Mouse (Mus musculus): ENCODE results near the gene Slc26a8. TPM values are rescaled to one million over a fixed set of nuclear protein-coding genes. Genes with fewer than 3 reads are reported as not detected.

Gene Slc26a8
- polyA plus RNA-seq, 1 experiment from 2014 or later, result 0.40 TPM

GRCm38 (mm10) chr17:28710291-28710688, 20.3 kb upstream of the Slc26a8 start:
- H3K36me3 ChIP-seq (ENCODE audit: control insufficient read depth, insufficient read depth), result peaks cover 16% of the 10 kb centered on the region
- H3K9me3 ChIP-seq (ENCODE audit: control insufficient read depth), result no peaks in the 10 kb centered on the region
- H3K4me1 ChIP-seq (replicated peaks; ENCODE audit: control insufficient read depth, insufficient read depth, low read length), result 0 out of 2 replicates have a peak, but pooled peaks cover 5% of the 10 kb centered on the region
- no peak overlapping the region for H3K4me2 ChIP-seq (replicated peaks; ENCODE audit: low read depth)
- ATAC-seq, result no peak
- 81% methylated on average over 8 of the region's 8 CpGs for WGBS
- no peak overlapping the region for H3K4me3 ChIP-seq (ENCODE audit: low read depth, low read length)
- H3K27ac ChIP-seq (ENCODE audit: low read depth, low read length), result no peak overlapping the region
- H3K9ac ChIP-seq (ENCODE audit: low read depth, low read length), result no peak overlapping the region
- H3K27me3 ChIP-seq (replicated peaks; ENCODE audit: control insufficient read depth, insufficient read depth, low read length), result no peaks in the 10 kb centered on the region
- TF ChIP-seq CTCF (IDR thresholded peaks at IDR 0.05; ENCODE audit: low read depth), result no peak

GRCm38 (mm10) chr17:28709552-28710290, 19.7 kb upstream of the Slc26a8 start:
- TF ChIP-seq CTCF (IDR thresholded peaks at IDR 0.05; ENCODE audit: low read depth), result no peak
- Histone ChIP-seq H3K36me3 (ENCODE audit: control insufficient read depth, insufficient read depth) (peaks cover 11% of the 10 kb centered on the region), H3K27me3 (replicated peaks; ENCODE audit: control insufficient read depth, insufficient read depth, low read length) (no peaks in the 10 kb centered on the region), H3K4me2 (replicated peaks; ENCODE audit: low read depth) (no peak overlapping the region), H3K27ac (ENCODE audit: low read depth, low read length) (no peak overlapping the region; the same call in 1 of the 2 replicates), H3K9ac (ENCODE audit: low read depth, low read length) (no peak overlapping the region), H3K4me1 (replicated peaks; ENCODE audit: control insufficient read depth, insufficient read depth, low read length) (0 out of 2 replicates have a peak, but pooled peaks cover 5% of the 10 kb centered on the region), H3K4me3 (ENCODE audit: low read depth, low read length) (no peak overlapping the region), H3K9me3 (ENCODE audit: control insufficient read depth) (no peaks in the 10 kb centered on the region)
- 68% methylated on average over 8 of the region's 8 CpGs for WGBS
- ATAC-seq, result peak; percentile 37; the same call in 1 of the 2 replicates

GRCm38 (mm10) chr17:28708989-28709388, 19.0 kb upstream of the Slc26a8 start:
- Histone ChIP-seq H3K9me3 (ENCODE audit: control insufficient read depth) (no peaks in the 10 kb centered on the region), H3K4me3 (ENCODE audit: low read depth, low read length) (no peak overlapping the region), H3K9ac (ENCODE audit: low read depth, low read length) (no peak overlapping the region), H3K27ac (ENCODE audit: low read depth, low read length) (0 out of 2 replicates have a peak overlapping the region, but pooled peaks have one; percentile 3), H3K36me3 (ENCODE audit: control insufficient read depth, insufficient read depth) (peaks cover 4% of the 10 kb centered on the region; the same call in 1 of the 2 replicates), H3K27me3 (replicated peaks; ENCODE audit: control insufficient read depth, insufficient read depth, low read length) (no peaks in the 10 kb centered on the region), H3K4me1 (replicated peaks; ENCODE audit: control insufficient read depth, insufficient read depth, low read length) (0 out of 2 replicates have a peak, but pooled peaks cover 5% of the 10 kb centered on the region), H3K4me2 (replicated peaks; ENCODE audit: low read depth) (no peak overlapping the region)
- WGBS, result 26% methylated on average over 2 of the region's 2 CpGs
- TF ChIP-seq CTCF (IDR thresholded peaks at IDR 0.05; ENCODE audit: low read depth), result no peak
- ATAC-seq, result no peak

- H3K4me3 ChIP-seq (ENCODE audit: low read depth, low read length), result no peak overlapping the region
- no peaks in the 10 kb centered on the region for H3K9me3 ChIP-seq (ENCODE audit: control insufficient read depth)
- H3K27ac ChIP-seq (ENCODE audit: low read depth, low read length), result 0 out of 2 replicates have a peak overlapping the region, but pooled peaks have one; percentile 10
- H3K36me3 ChIP-seq (ENCODE audit: control insufficient read depth, insufficient read depth), result no peaks in the 10 kb centered on the region
- no peak for ATAC-seq
- TF ChIP-seq CTCF (IDR thresholded peaks at IDR 0.05; ENCODE audit: low read depth), result no peak
- 34% methylated on average over 2 of the region's 2 CpGs for WGBS
- no peak overlapping the region for H3K9ac ChIP-seq (ENCODE audit: low read depth, low read length)
- no peak overlapping the region for H3K4me2 ChIP-seq (replicated peaks; ENCODE audit: low read depth)
- H3K27me3 ChIP-seq (replicated peaks; ENCODE audit: control insufficient read depth, insufficient read depth, low read length), result no peaks in the 10 kb centered on the region
- 0 out of 2 replicates have a peak, but pooled peaks cover 5% of the 10 kb centered on the region for H3K4me1 ChIP-seq (replicated peaks; ENCODE audit: control insufficient read depth, insufficient read depth, low read length)
Measured at GRCm38 (mm10) chr17:28707816-28708215, 17.8 kb upstream of the Slc26a8 start.

- WGBS, result 58% methylated on average over 3 of the region's 3 CpGs
- Histone ChIP-seq H3K9ac (ENCODE audit: low read depth, low read length) (no peak overlapping the region), H3K27ac (ENCODE audit: low read depth, low read length) (0 out of 2 replicates have a peak overlapping the region, but pooled peaks have one; percentile 10), H3K4me3 (ENCODE audit: low read depth, low read length) (no peak overlapping the region), H3K36me3 (ENCODE audit: control insufficient read depth, insufficient read depth) (no peaks in the 10 kb centered on the region), H3K4me2 (replicated peaks; ENCODE audit: low read depth) (no peak overlapping the region), H3K4me1 (replicated peaks; ENCODE audit: control insufficient read depth, insufficient read depth, low read length) (0 out of 2 replicates have a peak, but pooled peaks cover 5% of the 10 kb centered on the region), H3K9me3 (ENCODE audit: control insufficient read depth) (no peaks in the 10 kb centered on the region), H3K27me3 (replicated peaks; ENCODE audit: control insufficient read depth, insufficient read depth, low read length) (no peaks in the 10 kb centered on the region)
- no peak for ATAC-seq
- TF ChIP-seq CTCF (IDR thresholded peaks at IDR 0.05; ENCODE audit: low read depth), result no peak
Measured at GRCm38 (mm10) chr17:28707136-28707627, 17.1 kb upstream of the Slc26a8 start.

GRCm38 (mm10) chr17:28706697-28707096, 16.7 kb upstream of the Slc26a8 start:
- Histone ChIP-seq H3K27me3 (replicated peaks; ENCODE audit: control insufficient read depth, insufficient read depth, low read length) (no peaks in the 10 kb centered on the region), H3K4me1 (replicated peaks; ENCODE audit: control insufficient read depth, insufficient read depth, low read length) (0 out of 2 replicates have a peak, but pooled peaks cover 5% of the 10 kb centered on the region), H3K4me3 (ENCODE audit: low read depth, low read length) (no peak overlapping the region), H3K9ac (ENCODE audit: low read depth, low read length) (no peak overlapping the region), H3K36me3 (ENCODE audit: control insufficient read depth, insufficient read depth) (no peaks in the 10 kb centered on the region), H3K27ac (ENCODE audit: low read depth, low read length) (no peak overlapping the region), H3K9me3 (ENCODE audit: control insufficient read depth) (no peaks in the 10 kb centered on the region), H3K4me2 (replicated peaks; ENCODE audit: low read depth) (no peak overlapping the region)
- 15% methylated on average over 1 of the region's 1 CpGs for WGBS
- no peak for ATAC-seq
- TF ChIP-seq CTCF (IDR thresholded peaks at IDR 0.05; ENCODE audit: low read depth), result no peak
